Mouse (Mus musculus): ENCODE measurements around the gene Nrip2. TPM values are rescaled to one million over a fixed set of nuclear protein-coding genes. Genes with fewer than 3 reads are reported as not detected.

The Nrip2 gene
- total and polyA plus RNA-seq, 3 experiments = 0.13 to 1.3 TPM; not detected in 1

DNA sequence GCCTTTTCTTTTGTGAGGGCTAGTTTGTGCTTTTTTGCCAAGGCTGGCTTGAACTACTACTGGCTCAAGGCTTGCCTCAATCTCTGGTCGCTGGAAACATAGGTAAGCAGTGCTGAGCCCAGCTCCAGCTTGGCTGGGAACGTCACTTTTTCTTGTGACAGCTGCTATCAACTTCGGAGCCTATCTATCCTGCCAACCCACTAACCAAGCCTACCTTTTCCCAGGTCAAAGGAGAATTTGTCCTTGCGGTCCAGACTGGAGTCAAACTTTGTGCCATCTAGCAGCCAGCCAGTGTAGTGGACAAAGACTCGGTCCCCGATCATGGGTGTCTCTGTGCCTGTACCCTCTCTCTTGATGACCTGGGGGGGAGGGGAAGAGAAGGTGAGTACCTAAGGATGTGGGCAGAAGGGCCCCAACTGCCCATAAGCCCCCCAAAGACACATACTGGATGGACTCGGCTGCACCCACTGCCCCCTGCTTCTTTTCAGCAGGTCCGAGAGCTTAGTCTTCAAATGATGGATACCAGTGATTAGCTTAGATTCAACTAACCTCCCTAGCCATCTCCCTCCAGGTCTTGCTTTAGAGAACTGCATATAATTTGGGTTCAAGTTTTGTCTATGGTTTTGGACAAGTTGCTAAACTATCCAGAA, 37.4 kb downstream of the Nrip2 start:
- Histone ChIP-seq H3K4me1 (ENCODE audit: control insufficient read depth in 1 of 2, insufficient read depth in 2 of 2) (peaks cover 5 to 18% of the 10 kb centered on the region in 2 experiments; a peak in 3 of 4 replicates), H3K9ac (ENCODE audit: insufficient read depth, low read depth) (peak overlapping the region; percentile 87; the same call in 1 of the 2 replicates), H3K4me2 (ENCODE audit: insufficient read depth, low read depth, poor library complexity, severe bottlenecking) (peak overlapping the region; percentile 89), H3K79me2 (replicated peaks; ENCODE audit: control insufficient read depth, extremely low read depth, insufficient read depth, poor library complexity, severe bottlenecking) (peaks cover 27% of the 10 kb centered on the region), H3K27ac (ENCODE audit: insufficient read depth, low read depth) (no peak overlapping the region), H3K27me3 (replicated peaks) (no peaks in the 10 kb centered on the region), H3K36me3 (replicated peaks in 1 of 2; ENCODE audit: control insufficient read depth in 1 of 2, insufficient read depth in 1 of 2, low read length in 1 of 2) (peaks cover 49 to 53% of the 10 kb centered on the region in 2 experiments), H3K4me3 (replicated peaks in 1 of 3; ENCODE audit: low read depth in 2 of 3, low read length in 2 of 3, poor library complexity in 1 of 3) (peak overlapping the region in 1 of 3 experiments; percentile 100), H3K9me3 (replicated peaks; ENCODE audit: low read length) (no peaks in the 10 kb centered on the region)
- DNase-seq (ENCODE audit: extremely low read depth) = no peak
- no peak for TF ChIP-seq ZKSCAN1 (IDR thresholded peaks at IDR 0.05; ENCODE audit: borderline replicate concordance, low read depth, low read length)
- TF ChIP-seq TCF12 (IDR thresholded peaks at IDR 0.05; ENCODE audit: low read depth, low read length) = no peak
- TF ChIP-seq ZNF384 (IDR thresholded peaks at IDR 0.05; ENCODE audit: low read depth, low read length) = no peak
- no peak for TF ChIP-seq E2F4 (IDR thresholded peaks at IDR 0.05; ENCODE audit: insufficient replicate concordance, low read depth, low read length)
- no peak for TF ChIP-seq MAZ (IDR thresholded peaks at IDR 0.05; ENCODE audit: low read depth, low read length)
- TF ChIP-seq ETS1 (conservative IDR thresholded peaks at IDR 0.05; ENCODE audit: low read depth, low read length) = no peak
- no peak for TF ChIP-seq MEF2A (IDR thresholded peaks at IDR 0.05; ENCODE audit: borderline replicate concordance, low read depth, low read length)
- TF ChIP-seq GABPA (IDR thresholded peaks at IDR 0.05; ENCODE audit: insufficient replicate concordance, low read depth, low read length) = no peak
- TF ChIP-seq SMC3 (IDR thresholded peaks at IDR 0.05; ENCODE audit: low read depth, low read length) = no peak
- TF ChIP-seq ZC3H11A (IDR thresholded peaks at IDR 0.05; ENCODE audit: low read depth, low read length) = no peak
- TF ChIP-seq SIN3A (IDR thresholded peaks at IDR 0.05; ENCODE audit: low read length) = no peak
- TF ChIP-seq NRF1 (IDR thresholded peaks at IDR 0.05; ENCODE audit: low read depth, low read length) = no peak
- TF ChIP-seq MXI1 (IDR thresholded peaks at IDR 0.05; ENCODE audit: low read depth, low read length) = no peak
- no peak for TF ChIP-seq IRF4 (IDR thresholded peaks at IDR 0.05; ENCODE audit: low read depth, low read length)
- no peak for TF ChIP-seq JUND (conservative IDR thresholded peaks at IDR 0.05; ENCODE audit: low read depth, low read length)
- no peak for TF ChIP-seq MYC (IDR thresholded peaks at IDR 0.05; ENCODE audit: low read depth, low read length)
- no peak for TF ChIP-seq TBP (conservative IDR thresholded peaks at IDR 0.05; ENCODE audit: low read depth, low read length)
- no peak for TF ChIP-seq CHD1 (IDR thresholded peaks at IDR 0.05; ENCODE audit: low read depth, low read length)
- no peak for TF ChIP-seq CTCF (conservative IDR thresholded peaks at IDR 0.05 in 1 of 2, IDR thresholded peaks at IDR 0.05 in 1 of 2; ENCODE audit: low read depth in 2 of 2, low read length in 2 of 2)
- no peak for TF ChIP-seq KAT2A (IDR thresholded peaks at IDR 0.05; ENCODE audit: insufficient replicate concordance, low read length)
- in situ Hi-C loops (cut with MboI; ENCODE audit: low pct_ligation_motif_present, low pct_unique_long_range_greater_than_20kb, low sequenced_read_pairs) = no loop called here
- dilution Hi-C loops (cut with MboI; ENCODE audit: extremely low pct_ligation_motif_present, extremely low pct_unique_long_range_greater_than_20kb, low sequenced_read_pairs) = no loop called here

DNA sequence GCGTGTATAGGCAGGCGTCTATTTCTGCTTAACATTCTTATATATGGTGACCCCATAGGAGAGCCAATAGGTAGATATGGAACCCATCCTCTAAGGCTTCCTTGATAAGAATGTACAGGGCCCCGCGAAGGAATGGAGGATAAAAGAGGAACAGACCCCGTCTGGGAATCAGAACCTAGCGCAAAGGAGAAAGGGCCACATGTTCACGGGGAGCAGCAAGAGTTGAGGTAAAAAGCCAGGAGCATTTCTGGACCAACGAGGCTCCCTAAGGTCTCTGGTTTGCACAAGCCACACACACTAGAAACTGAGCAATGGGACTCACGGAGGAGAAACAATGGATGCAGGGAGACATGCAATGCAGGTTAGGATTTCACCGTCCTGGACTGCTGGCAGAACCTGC, 38.2 kb downstream of the Nrip2 start:
- Histone ChIP-seq H3K79me2 (replicated peaks; ENCODE audit: control insufficient read depth, extremely low read depth, insufficient read depth, poor library complexity, severe bottlenecking) (peaks cover 27% of the 10 kb centered on the region), H3K9ac (ENCODE audit: insufficient read depth, low read depth) (peak overlapping the region; percentile 87), H3K4me3 (replicated peaks in 1 of 3; ENCODE audit: low read depth in 2 of 3, low read length in 2 of 3, poor library complexity in 1 of 3) (peak overlapping the region; percentile 86 to 100 (median 99)), H3K9me3 (replicated peaks; ENCODE audit: low read length) (no peaks in the 10 kb centered on the region), H3K4me2 (ENCODE audit: insufficient read depth, low read depth, poor library complexity, severe bottlenecking) (peak overlapping the region; percentile 89), H3K27ac (ENCODE audit: insufficient read depth, low read depth) (no peak overlapping the region), H3K36me3 (replicated peaks in 1 of 2; ENCODE audit: control insufficient read depth in 1 of 2, insufficient read depth in 1 of 2, low read length in 1 of 2) (peaks cover 41 to 46% of the 10 kb centered on the region in 2 experiments), H3K4me1 (ENCODE audit: control insufficient read depth in 1 of 2, insufficient read depth in 2 of 2) (peaks cover 5 to 18% of the 10 kb centered on the region in 2 experiments; a peak in 3 of 4 replicates), H3K27me3 (replicated peaks) (no peaks in the 10 kb centered on the region)
- TF ChIP-seq POLR2A (IDR thresholded peaks at IDR 0.05; ENCODE audit: low read depth, low read length) = no peak
- no peak for TF ChIP-seq ETS1 (conservative IDR thresholded peaks at IDR 0.05; ENCODE audit: low read depth, low read length)
- TF ChIP-seq USF2 (conservative IDR thresholded peaks at IDR 0.05; ENCODE audit: low read depth, low read length) = no peak
- TF ChIP-seq MXI1 (IDR thresholded peaks at IDR 0.05; ENCODE audit: low read depth, low read length) = no peak
- no peak for TF ChIP-seq E2F4 (IDR thresholded peaks at IDR 0.05; ENCODE audit: insufficient replicate concordance, low read depth, low read length)
- TF ChIP-seq ELF1 (IDR thresholded peaks at IDR 0.05; ENCODE audit: low read depth, low read length) = no peak
- TF ChIP-seq SMC3 (IDR thresholded peaks at IDR 0.05; ENCODE audit: low read depth, low read length) = no peak
- no peak for TF ChIP-seq HCFC1 (IDR thresholded peaks at IDR 0.05; ENCODE audit: low read depth, low read length)
- TF ChIP-seq TBP (conservative IDR thresholded peaks at IDR 0.05; ENCODE audit: low read depth, low read length) = no peak
- TF ChIP-seq SIN3A (IDR thresholded peaks at IDR 0.05; ENCODE audit: low read length) = no peak
- no peak for TF ChIP-seq MYC (IDR thresholded peaks at IDR 0.05; ENCODE audit: low read depth, low read length)
- no peak for TF ChIP-seq CHD1 (IDR thresholded peaks at IDR 0.05; ENCODE audit: low read depth, low read length)
- no peak for TF ChIP-seq MAX (IDR thresholded peaks at IDR 0.05; ENCODE audit: low read length)
- no peak for TF ChIP-seq UBTF (IDR thresholded peaks at IDR 0.05; ENCODE audit: low read depth, low read length)
- no peak for TF ChIP-seq ZNF384 (IDR thresholded peaks at IDR 0.05; ENCODE audit: low read depth, low read length)
- no peak for TF ChIP-seq ZKSCAN1 (IDR thresholded peaks at IDR 0.05; ENCODE audit: borderline replicate concordance, low read depth, low read length)
- TF ChIP-seq ZC3H11A (IDR thresholded peaks at IDR 0.05; ENCODE audit: low read depth, low read length) = no peak
- TF ChIP-seq GABPA (IDR thresholded peaks at IDR 0.05; ENCODE audit: insufficient replicate concordance, low read depth, low read length) = no peak
- no peak for TF ChIP-seq USF1 (IDR thresholded peaks at IDR 0.05; ENCODE audit: low read depth, low read length)
- in situ Hi-C loops (cut with MboI; ENCODE audit: low pct_ligation_motif_present, low pct_unique_long_range_greater_than_20kb, low sequenced_read_pairs) = no loop called here
- DNase-seq (ENCODE audit: extremely low read depth) = no peak
- dilution Hi-C loops (cut with MboI; ENCODE audit: extremely low pct_ligation_motif_present, extremely low pct_unique_long_range_greater_than_20kb, low sequenced_read_pairs) = no loop called here

Data from CH12.LX (cell line).